Mouse (Mus musculus): ENCODE data around the gene Gm6793. TPM values are rescaled to one million over a fixed set of nuclear protein-coding genes. Genes with fewer than 3 reads are reported as not detected.
A peak's percentile ranks its signal among the peaks of the same experiment; 100 is the strongest.

Gm6793 gene
- polyA plus RNA-seq, 1 experiment from 2014 or later: 0.31 TPM

DNA sequence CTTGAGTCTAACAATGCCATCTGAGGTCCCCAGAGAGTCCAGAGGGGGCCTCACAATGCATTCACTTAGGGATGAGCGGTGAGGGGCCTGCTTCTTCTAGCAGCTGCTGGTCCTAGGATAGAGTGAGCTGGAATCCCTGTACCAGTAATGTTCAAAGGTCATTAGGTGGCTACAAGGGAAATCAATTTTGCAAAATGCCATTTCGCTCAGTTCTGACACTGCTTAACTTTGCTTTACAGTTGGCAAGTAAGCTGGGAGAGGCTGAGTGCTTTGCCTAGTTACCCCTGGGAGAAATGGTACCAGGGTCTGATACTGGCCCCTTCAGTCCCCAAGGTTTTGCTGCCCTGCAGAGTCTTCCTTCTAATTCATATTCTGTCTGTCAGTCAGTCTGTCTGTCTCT, 39.1 kb downstream of the Gm6793 start:
- WGBS: 96% methylated on average over 2 of the region's 2 CpGs
- no peak for DNase-seq (ENCODE audit: low spot score)
- H3K4me1 ChIP-seq: 0 out of 2 replicates have a peak, but pooled peaks cover 5% of the 10 kb centered on the region
- no peak overlapping the region for H3K27ac ChIP-seq
- peaks cover 80% of the 10 kb centered on the region for H3K36me3 ChIP-seq
- H3K4me3 ChIP-seq: no peak overlapping the region
- H3K9me3 ChIP-seq: no peaks in the 10 kb centered on the region
- no peaks in the 10 kb centered on the region for H3K27me3 ChIP-seq (ENCODE audit: insufficient read depth, poor library complexity, severe bottlenecking)

DNA sequence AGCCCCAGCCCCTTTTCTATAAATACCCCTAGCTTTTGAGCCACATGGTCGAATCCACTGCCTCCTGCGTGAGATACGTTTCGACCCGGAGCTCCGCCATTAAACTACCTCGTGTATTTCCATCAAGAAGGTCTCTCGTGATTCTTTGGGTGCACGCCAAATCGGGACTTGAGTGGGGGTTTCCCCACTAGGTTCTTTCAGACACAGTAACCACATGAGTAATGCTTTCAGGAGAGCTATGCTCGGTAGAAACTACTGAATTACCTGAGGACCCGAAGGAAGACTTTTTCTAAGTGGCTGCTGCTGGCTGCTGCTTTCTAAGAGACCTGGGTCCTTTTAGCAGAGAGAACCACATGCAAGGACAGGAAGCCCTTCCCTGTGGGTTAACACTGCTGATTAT, 40.7 kb downstream of the Gm6793 start:
- 97% methylated on average over 12 of the region's 12 CpGs for WGBS
- H3K4me3 ChIP-seq: no peak overlapping the region
- H3K27ac ChIP-seq: no peak overlapping the region
- peaks cover 77% of the 10 kb centered on the region for H3K36me3 ChIP-seq
- no peak for DNase-seq (ENCODE audit: low spot score)
- no peaks in the 10 kb centered on the region for H3K9me3 ChIP-seq
- no peaks in the 10 kb centered on the region for H3K27me3 ChIP-seq (ENCODE audit: insufficient read depth, poor library complexity, severe bottlenecking)
- 0 out of 2 replicates have a peak, but pooled peaks cover 5% of the 10 kb centered on the region for H3K4me1 ChIP-seq

DNA sequence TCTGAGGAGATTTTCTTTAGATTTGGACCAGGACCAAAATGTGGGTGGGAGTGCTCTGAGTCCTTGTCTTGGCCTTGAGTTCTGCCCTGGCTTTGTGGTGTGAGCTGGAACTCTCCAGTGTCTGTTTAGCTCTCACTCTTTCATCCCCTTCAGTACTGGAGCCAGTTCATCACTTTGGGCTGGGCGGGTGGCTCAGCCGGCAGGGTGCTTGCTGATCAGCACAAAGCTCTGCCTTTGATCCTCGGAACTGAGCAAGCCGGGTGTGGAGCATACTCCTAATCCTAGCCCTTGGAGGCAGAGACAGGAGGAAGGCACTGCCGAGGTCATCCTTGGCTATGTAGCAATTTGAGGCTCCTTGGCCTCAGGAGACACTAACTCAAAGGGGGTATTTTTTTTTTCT, 45.8 kb downstream of the Gm6793 start:
- 39% methylated on average over 5 of the region's 5 CpGs for WGBS
- DNase-seq (ENCODE audit: low spot score): no peak
- no peaks in the 10 kb centered on the region for H3K4me1 ChIP-seq
- H3K9me3 ChIP-seq: no peaks in the 10 kb centered on the region
- peaks cover 49% of the 10 kb centered on the region for H3K36me3 ChIP-seq
- H3K27me3 ChIP-seq (ENCODE audit: insufficient read depth, poor library complexity, severe bottlenecking): no peaks in the 10 kb centered on the region
- no peak overlapping the region for H3K27ac ChIP-seq
- no peak overlapping the region for H3K4me3 ChIP-seq

DNA sequence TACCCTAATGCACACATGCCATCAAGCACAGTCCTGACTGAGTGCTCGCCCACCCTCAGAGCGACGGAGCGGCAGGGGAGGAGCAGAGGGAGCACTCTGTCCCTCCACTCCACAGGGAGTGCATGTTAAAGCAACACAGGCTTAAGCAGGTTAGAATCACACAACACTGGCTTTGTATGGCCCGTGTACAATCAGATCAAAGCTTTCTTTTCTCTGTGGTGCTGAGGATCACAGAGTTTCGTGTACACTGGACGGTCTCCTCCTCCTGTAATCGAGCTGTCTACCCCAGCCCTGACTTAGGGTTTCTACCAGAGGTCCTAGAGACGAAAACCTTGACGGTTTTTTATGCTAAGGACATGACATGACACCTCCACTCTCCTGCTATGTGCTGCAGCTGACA, 46.3 kb downstream of the Gm6793 start:
- WGBS: 82% methylated on average over 10 of the region's 10 CpGs
- no peak for DNase-seq (ENCODE audit: low spot score)
- Histone ChIP-seq H3K27ac (no peak overlapping the region), H3K27me3 (ENCODE audit: insufficient read depth, poor library complexity, severe bottlenecking) (no peaks in the 10 kb centered on the region), H3K9me3 (no peaks in the 10 kb centered on the region), H3K36me3 (peaks cover 44% of the 10 kb centered on the region), H3K4me3 (no peak overlapping the region), H3K4me1 (peaks cover 3% of the 10 kb centered on the region; the same call in 1 of the 2 replicates)

DNA sequence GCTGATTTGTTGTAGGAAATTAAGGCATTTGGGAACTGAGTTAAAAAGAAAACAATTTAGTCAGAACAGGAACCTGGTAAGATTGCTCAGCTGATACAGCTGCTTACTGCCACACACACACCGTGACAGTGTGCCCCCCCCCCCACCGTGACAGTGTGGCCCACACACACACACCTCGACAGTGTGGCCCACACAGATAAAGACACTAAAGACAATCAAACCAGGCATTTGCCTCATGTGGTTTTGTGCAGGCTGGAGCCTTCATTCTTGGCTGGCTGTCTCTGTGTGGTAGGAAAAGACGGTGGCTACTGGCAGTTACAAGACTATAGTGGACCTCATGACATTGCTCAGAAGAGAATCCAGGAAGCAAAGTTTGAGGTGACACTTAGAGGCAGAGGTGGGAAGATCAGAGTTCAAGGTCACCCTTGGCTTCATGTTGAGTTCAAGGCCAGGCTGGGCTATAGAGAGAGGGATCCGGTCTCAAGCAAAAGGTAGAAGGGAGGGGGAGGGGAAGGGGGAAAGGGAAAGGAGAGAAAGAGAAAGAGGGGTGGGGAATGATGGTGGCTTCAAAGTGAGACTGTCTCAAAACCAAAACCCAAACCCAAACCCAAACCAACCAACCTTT, 47.5 kb downstream of the Gm6793 start:
- Histone ChIP-seq H3K27me3 (ENCODE audit: insufficient read depth, poor library complexity, severe bottlenecking) (no peaks in the 10 kb centered on the region), H3K4me3 (no peak overlapping the region), H3K36me3 (peaks cover 36% of the 10 kb centered on the region), H3K27ac (no peak overlapping the region), H3K4me1 (peaks cover 15% of the 10 kb centered on the region), H3K9me3 (no peaks in the 10 kb centered on the region)
- DNase-seq (ENCODE audit: low spot score): no peak
- 65% methylated on average over 5 of the region's 5 CpGs for WGBS

DNA sequence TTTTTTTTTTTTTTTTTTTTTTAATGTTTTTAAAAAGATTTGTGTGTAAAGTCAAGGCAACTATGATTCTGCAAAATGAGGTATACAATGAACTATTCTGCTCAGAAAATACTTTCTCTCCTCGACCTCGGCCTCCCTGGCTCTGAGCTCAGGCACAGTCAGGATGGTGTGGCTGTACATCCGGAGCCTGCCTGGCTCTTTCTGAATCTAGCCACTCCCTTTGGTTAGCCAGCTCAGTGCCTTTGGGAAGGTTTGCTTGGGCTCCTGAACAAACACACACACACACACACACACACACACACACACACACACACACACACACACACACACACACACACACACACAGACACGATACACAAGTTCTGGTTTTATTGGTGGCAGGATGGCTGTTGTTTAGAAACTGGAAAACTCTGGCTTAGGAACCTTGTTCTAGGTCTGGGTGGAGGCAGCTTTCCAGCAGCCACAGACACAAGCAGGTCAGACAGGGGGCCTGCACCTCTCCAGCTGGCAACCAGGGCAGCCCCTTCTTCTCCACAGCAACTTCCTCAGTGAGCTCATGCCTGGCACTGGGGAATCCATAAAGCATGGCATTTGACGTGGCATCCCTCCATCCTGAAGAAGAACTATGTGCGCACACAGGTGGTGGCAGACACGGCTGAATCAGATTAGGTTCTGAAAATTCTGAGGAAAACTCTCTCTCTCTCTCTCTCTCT, 49.8 kb downstream of the Gm6793 start:
- Histone ChIP-seq H3K27ac (no peak overlapping the region), H3K27me3 (ENCODE audit: insufficient read depth, poor library complexity, severe bottlenecking) (no peaks in the 10 kb centered on the region), H3K9me3 (no peaks in the 10 kb centered on the region), H3K36me3 (peaks cover 19% of the 10 kb centered on the region), H3K4me1 (peaks cover 25% of the 10 kb centered on the region), H3K4me3 (no peak overlapping the region)
- WGBS: 75% methylated on average over 7 of the region's 7 CpGs
- DNase-seq (ENCODE audit: low spot score): no peak

DNA sequence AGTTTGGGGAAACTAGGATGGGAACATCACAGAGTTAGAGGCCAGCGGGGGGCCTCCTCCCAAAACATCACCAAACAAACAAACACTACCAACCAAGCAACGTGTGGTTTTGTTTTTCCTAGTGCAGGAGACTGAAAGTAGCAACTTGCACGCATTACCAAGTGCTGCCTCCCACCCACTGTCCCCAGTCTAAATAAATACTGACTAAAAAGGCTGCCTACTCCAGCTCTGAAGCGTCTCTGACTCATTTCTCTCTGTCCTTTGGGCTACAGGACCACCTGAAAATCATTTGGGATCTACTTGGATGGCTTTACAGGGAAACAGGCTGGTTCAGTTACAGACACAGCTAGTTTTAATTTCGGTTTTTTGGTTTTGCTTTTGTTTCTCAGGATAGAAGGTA, 50.5 kb downstream of the Gm6793 start:
- peaks cover 25% of the 10 kb centered on the region for H3K4me1 ChIP-seq
- peaks cover 22% of the 10 kb centered on the region for H3K36me3 ChIP-seq
- H3K9me3 ChIP-seq: no peaks in the 10 kb centered on the region
- no peak overlapping the region for H3K4me3 ChIP-seq
- no peak for DNase-seq (ENCODE audit: low spot score)
- 49% methylated on average over 5 of the region's 5 CpGs for WGBS
- H3K27me3 ChIP-seq (ENCODE audit: insufficient read depth, poor library complexity, severe bottlenecking): no peaks in the 10 kb centered on the region
- H3K27ac ChIP-seq: no peak overlapping the region

DNA sequence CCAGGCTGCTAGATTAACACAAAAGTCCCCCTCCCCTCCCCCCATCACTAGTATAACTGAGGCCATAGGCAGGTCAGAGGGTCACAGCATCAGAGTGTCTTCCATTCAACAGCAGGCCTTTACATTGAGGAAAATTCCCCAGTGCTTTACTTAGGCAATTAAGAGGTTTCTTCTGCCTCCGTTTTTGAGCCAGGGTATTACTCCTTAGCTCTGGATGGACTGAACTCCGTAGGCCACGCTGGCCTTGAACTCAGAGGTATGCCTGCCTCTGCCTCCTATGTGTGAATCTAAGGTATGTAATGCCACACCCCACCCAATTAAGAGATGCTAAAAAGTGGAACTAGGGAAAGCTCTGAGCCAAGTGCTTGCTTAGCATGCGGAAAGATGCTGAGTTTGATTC, 51.3 kb downstream of the Gm6793 start:
- H3K4me3 ChIP-seq: no peak overlapping the region
- H3K27ac ChIP-seq: 0 out of 2 replicates have a peak overlapping the region, but pooled peaks have one; percentile 16
- DNase-seq (ENCODE audit: low spot score): no peak
- H3K4me1 ChIP-seq: peaks cover 25% of the 10 kb centered on the region
- no peaks in the 10 kb centered on the region for H3K27me3 ChIP-seq (ENCODE audit: insufficient read depth, poor library complexity, severe bottlenecking)
- 92% methylated on average over 4 of the region's 4 CpGs for WGBS
- H3K36me3 ChIP-seq: peaks cover 22% of the 10 kb centered on the region
- H3K9me3 ChIP-seq: no peaks in the 10 kb centered on the region

Other genes starting within 250 kb of the Gm6793 start
- 155 and 217 TPM in 2 replicates for gene Cfdp1, start 160.7 kb downstream of the Gm6793 start, polyA plus RNA-seq (2016; fragmentation: Nextera tagmentation; extraction: Ambion mirVana)
- 5.1 and 7.4 TPM in 2 replicates for gene Tmem170, start 138.3 kb downstream of the Gm6793 start, polyA plus RNA-seq (2016; fragmentation: Nextera tagmentation; extraction: Ambion mirVana)
- 0.91 and 2.9 TPM in 2 replicates for gene Chst5, start 104.6 kb downstream of the Gm6793 start, polyA plus RNA-seq (2016; fragmentation: Nextera tagmentation; extraction: Ambion mirVana)
- 6.2 and 8.2 TPM in 2 replicates for gene Tmem231, start 81.2 kb downstream of the Gm6793 start, polyA plus RNA-seq (2016; fragmentation: Nextera tagmentation; extraction: Ambion mirVana)
- 172 and 178 TPM in 2 replicates for gene Gabarapl2, start 74.3 kb downstream of the Gm6793 start, polyA plus RNA-seq (2016; fragmentation: Nextera tagmentation; extraction: Ambion mirVana)
- gene Adat1, start 22.7 kb downstream of the Gm6793 start, polyA plus RNA-seq (2016; fragmentation: Nextera tagmentation; extraction: Ambion mirVana): 9.9 and 11.5 TPM in 2 replicates
- gene Kars, start 3.7 kb downstream of the Gm6793 start, polyA plus RNA-seq (2016; fragmentation: Nextera tagmentation; extraction: Ambion mirVana): 188 and 232 TPM in 2 replicates
- 21.0 and 22.1 TPM in 2 replicates for gene Terf2ip, start 3.6 kb downstream of the Gm6793 start, polyA plus RNA-seq (2016; fragmentation: Nextera tagmentation; extraction: Ambion mirVana)